Mouse (Mus musculus): ENCODE measurements around the gene Spc24. TPM values are rescaled to one million over a fixed set of nuclear protein-coding genes. Genes with fewer than 3 reads are reported as not detected.

Spc24 gene
- polyA plus RNA-seq, 1 experiment from 2014 or later, result 106 TPM

DNA sequence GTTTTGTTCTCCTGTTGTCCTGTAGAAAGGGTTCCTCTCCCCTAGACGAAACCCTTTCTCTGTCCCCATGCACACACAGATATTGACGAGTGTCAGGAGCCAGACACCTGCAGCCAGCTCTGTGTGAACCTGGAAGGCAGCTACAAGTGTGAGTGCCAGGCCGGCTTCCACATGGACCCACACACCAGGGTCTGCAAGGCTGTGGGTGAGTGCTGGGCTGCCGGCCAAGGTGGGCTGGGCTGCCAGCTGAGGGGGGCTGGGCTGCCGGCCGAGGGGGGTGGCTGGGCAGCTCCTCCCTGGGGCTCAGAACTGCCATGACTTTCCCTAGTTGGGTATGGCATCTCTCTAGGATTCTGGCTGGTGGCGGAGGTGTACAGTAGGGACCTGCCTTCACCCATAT is 21.3 kb downstream of the Spc24 start:
- H3K4me1 ChIP-seq (ENCODE audit: control insufficient read depth, insufficient read depth, low read length), result 0 out of 2 replicates have a peak, but pooled peaks cover 1% of the 10 kb centered on the region
- ATAC-seq, result no peak
- no peaks in the 10 kb centered on the region for H3K9me3 ChIP-seq (ENCODE audit: control insufficient read depth, low read length)
- H3K27me3 ChIP-seq (replicated peaks; ENCODE audit: control insufficient read depth, insufficient read depth, low read length), result no peaks in the 10 kb centered on the region
- no peak overlapping the region for H3K4me2 ChIP-seq (ENCODE audit: low read depth, low read length)
- 82% methylated on average over 7 of the region's 7 CpGs for WGBS
- peaks cover 63% of the 10 kb centered on the region for H3K36me3 ChIP-seq (ENCODE audit: control insufficient read depth, insufficient read depth, low read length)
- no peak overlapping the region for H3K27ac ChIP-seq (ENCODE audit: low read length)
- no peak overlapping the region for H3K9ac ChIP-seq (ENCODE audit: low read depth, low read length)
- H3K4me3 ChIP-seq (ENCODE audit: low read length), result no peak overlapping the region

DNA sequence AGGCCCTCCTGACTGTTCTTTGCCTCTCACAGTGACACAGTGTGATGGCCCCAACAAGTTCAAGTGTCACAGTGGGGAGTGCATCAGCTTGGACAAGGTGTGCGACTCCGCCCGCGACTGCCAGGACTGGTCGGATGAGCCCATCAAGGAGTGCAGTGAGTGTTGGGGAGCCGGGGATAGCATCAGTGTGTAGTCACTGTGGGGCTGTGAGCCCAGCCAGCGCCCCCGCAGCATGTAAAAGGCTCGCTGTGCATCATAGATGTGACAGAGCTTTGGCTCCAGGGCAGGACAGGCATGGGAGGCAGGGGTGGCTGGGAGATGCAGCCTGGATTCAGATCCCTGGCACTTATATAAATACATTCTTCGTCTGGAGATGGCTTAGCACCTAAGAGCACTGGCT is 22.9 kb downstream of the Spc24 start:
- Histone ChIP-seq H3K4me2 (ENCODE audit: low read depth, low read length) (no peak overlapping the region), H3K27ac (ENCODE audit: low read length) (peak overlapping the region; percentile 51), H3K27me3 (replicated peaks; ENCODE audit: control insufficient read depth, insufficient read depth, low read length) (no peaks in the 10 kb centered on the region), H3K36me3 (ENCODE audit: control insufficient read depth, insufficient read depth, low read length) (peaks cover 69% of the 10 kb centered on the region), H3K4me3 (ENCODE audit: low read length) (no peak overlapping the region), H3K9ac (ENCODE audit: low read depth, low read length) (0 out of 2 replicates have a peak overlapping the region, but pooled peaks have one; percentile 34), H3K4me1 (ENCODE audit: control insufficient read depth, insufficient read depth, low read length) (0 out of 2 replicates have a peak, but pooled peaks cover 6% of the 10 kb centered on the region), H3K9me3 (ENCODE audit: control insufficient read depth, low read length) (no peaks in the 10 kb centered on the region)
- no peak for ATAC-seq
- 88% methylated on average over 10 of the region's 10 CpGs for WGBS

DNA sequence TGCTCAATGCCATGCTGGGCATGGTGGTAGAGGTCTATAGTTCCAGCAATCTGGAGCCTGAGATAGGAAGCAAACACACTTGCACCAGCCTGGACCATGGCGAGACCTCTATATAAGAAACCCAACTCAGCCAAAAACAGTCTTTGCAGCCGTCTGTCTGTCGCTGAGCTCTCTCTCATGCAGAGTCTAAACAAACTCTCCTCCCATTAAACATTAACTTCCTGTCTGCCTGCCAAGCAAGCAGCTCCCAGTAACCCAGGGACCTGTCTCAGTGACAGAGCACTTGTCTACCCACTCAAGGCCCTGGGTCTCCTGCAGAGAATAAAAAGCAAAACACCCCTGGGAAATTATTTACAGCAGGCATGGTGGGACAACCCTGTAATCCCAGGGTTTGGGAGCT is 23.5 kb downstream of the Spc24 start:
- 0 out of 2 replicates have a peak overlapping the region, but pooled peaks have one; percentile 34 for H3K9ac ChIP-seq (ENCODE audit: low read depth, low read length)
- H3K4me3 ChIP-seq (ENCODE audit: low read length), result no peak overlapping the region
- peaks cover 66% of the 10 kb centered on the region for H3K36me3 ChIP-seq (ENCODE audit: control insufficient read depth, insufficient read depth, low read length)
- 20% methylated on average over 3 of the region's 3 CpGs for WGBS
- ATAC-seq, result peak; percentile 50
- no peaks in the 10 kb centered on the region for H3K27me3 ChIP-seq (replicated peaks; ENCODE audit: control insufficient read depth, insufficient read depth, low read length)
- peak overlapping the region; percentile 51 for H3K27ac ChIP-seq (ENCODE audit: low read length)
- H3K9me3 ChIP-seq (ENCODE audit: control insufficient read depth, low read length), result no peaks in the 10 kb centered on the region
- no peak overlapping the region for H3K4me2 ChIP-seq (ENCODE audit: low read depth, low read length)
- H3K4me1 ChIP-seq (ENCODE audit: control insufficient read depth, insufficient read depth, low read length), result 0 out of 2 replicates have a peak, but pooled peaks cover 6% of the 10 kb centered on the region

DNA sequence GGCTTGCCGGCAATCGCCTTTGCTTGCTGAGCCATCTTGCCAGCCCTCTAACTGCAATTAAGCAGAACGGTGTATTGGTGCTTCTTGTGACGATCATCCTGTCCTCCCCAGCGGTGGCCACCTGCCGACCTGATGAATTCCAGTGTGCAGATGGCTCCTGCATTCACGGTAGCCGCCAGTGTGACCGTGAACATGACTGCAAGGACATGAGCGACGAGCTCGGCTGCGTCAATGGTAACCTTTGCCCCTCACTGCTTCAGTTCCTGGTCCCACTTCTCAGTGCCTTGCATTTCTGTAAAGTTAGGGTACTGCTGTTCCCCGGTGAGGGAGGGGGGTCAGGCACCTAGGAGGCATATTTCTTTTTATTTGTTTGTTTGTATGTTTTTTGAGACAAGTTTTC is 25.0 kb downstream of the Spc24 start:
- no peak for ATAC-seq
- no peak overlapping the region for H3K9ac ChIP-seq (ENCODE audit: low read depth, low read length)
- H3K4me1 ChIP-seq (ENCODE audit: control insufficient read depth, insufficient read depth, low read length), result 0 out of 2 replicates have a peak, but pooled peaks cover 6% of the 10 kb centered on the region
- no peak overlapping the region for H3K4me2 ChIP-seq (ENCODE audit: low read depth, low read length)
- no peak overlapping the region for H3K27ac ChIP-seq (ENCODE audit: low read length)
- no peak overlapping the region for H3K4me3 ChIP-seq (ENCODE audit: low read length)
- H3K36me3 ChIP-seq (ENCODE audit: control insufficient read depth, insufficient read depth, low read length), result peaks cover 64% of the 10 kb centered on the region
- H3K9me3 ChIP-seq (ENCODE audit: control insufficient read depth, low read length), result no peaks in the 10 kb centered on the region
- no peaks in the 10 kb centered on the region for H3K27me3 ChIP-seq (replicated peaks; ENCODE audit: control insufficient read depth, insufficient read depth, low read length)
- 83% methylated on average over 14 of the region's 14 CpGs for WGBS

DNA sequence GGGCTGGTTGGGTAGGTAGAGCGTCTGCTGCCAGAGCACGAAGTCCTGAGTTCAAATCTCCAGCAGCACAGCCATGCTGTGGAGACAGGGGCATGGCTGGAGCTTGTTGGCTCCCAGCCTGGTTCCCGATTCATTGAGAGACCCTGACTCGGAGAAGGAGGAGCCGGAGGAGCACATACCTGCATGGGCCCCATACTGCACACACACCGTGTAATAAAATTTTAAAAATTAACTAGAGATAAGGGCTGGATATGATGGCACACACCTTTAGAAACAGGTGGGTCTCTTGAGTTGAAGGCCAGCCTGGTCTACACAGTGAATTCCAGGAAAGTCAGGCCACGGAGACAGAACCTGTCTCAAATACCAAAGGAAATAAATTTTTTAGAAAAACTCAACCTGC is 26.1 kb downstream of the Spc24 start:
- H3K9me3 ChIP-seq (ENCODE audit: control insufficient read depth, low read length), result no peaks in the 10 kb centered on the region
- H3K27me3 ChIP-seq (replicated peaks; ENCODE audit: control insufficient read depth, insufficient read depth, low read length), result no peaks in the 10 kb centered on the region
- peak overlapping the region; percentile 79 for H3K27ac ChIP-seq (ENCODE audit: low read length)
- 80% methylated on average over 7 of the region's 7 CpGs for WGBS
- H3K4me1 ChIP-seq (ENCODE audit: control insufficient read depth, insufficient read depth, low read length), result peaks cover 9% of the 10 kb centered on the region; the same call in 1 of the 2 replicates
- H3K4me3 ChIP-seq (ENCODE audit: low read length), result no peak overlapping the region
- no peak overlapping the region for H3K9ac ChIP-seq (ENCODE audit: low read depth, low read length)
- no peak overlapping the region for H3K4me2 ChIP-seq (ENCODE audit: low read depth, low read length)
- ATAC-seq, result peak; percentile 80
- H3K36me3 ChIP-seq (ENCODE audit: control insufficient read depth, insufficient read depth, low read length), result peaks cover 58% of the 10 kb centered on the region

DNA sequence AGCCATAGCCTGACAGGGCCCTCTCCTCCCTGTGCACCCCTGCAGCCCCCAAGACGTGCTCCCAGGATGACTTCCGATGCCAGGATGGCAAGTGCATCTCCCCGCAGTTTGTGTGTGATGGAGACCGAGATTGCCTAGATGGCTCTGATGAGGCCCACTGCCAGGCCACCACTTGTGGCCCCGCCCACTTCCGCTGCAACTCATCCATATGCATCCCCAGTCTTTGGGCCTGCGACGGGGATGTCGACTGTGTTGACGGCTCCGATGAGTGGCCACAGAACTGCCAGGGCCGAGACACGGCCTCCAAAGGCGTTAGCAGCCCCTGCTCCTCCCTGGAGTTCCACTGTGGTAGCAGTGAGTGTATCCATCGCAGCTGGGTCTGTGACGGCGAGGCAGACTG is 26.7 kb downstream of the Spc24 start:
- Histone ChIP-seq H3K27me3 (replicated peaks; ENCODE audit: control insufficient read depth, insufficient read depth, low read length) (no peaks in the 10 kb centered on the region), H3K4me3 (ENCODE audit: low read length) (no peak overlapping the region), H3K9me3 (ENCODE audit: control insufficient read depth, low read length) (no peaks in the 10 kb centered on the region), H3K27ac (ENCODE audit: low read length) (peak overlapping the region; percentile 79), H3K4me1 (ENCODE audit: control insufficient read depth, insufficient read depth, low read length) (peaks cover 9% of the 10 kb centered on the region; the same call in 1 of the 2 replicates), H3K4me2 (ENCODE audit: low read depth, low read length) (no peak overlapping the region), H3K9ac (ENCODE audit: low read depth, low read length) (no peak overlapping the region), H3K36me3 (ENCODE audit: control insufficient read depth, insufficient read depth, low read length) (peaks cover 54% of the 10 kb centered on the region)
- WGBS, result 86% methylated on average over 17 of the region's 17 CpGs
- ATAC-seq, result peak; percentile 6

DNA sequence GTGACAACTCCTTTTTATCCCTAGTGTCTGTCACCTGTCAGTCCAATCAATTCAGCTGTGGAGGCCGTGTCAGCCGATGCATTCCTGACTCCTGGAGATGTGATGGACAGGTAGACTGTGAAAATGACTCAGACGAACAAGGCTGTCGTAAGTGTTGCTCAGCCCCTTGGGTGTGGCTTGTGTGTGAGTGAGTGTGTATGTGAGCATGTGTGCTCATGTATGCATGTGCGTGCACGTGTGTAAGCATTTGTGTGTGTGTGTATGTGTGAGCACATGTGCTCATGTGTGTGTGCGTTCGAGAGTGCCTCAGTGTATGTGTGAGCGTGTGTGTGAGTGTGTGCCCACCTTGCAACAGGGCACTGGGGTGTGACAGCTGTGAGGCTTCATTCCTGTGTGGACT is 27.8 kb downstream of the Spc24 start:
- WGBS, result 91% methylated on average over 9 of the region's 9 CpGs
- Histone ChIP-seq H3K4me1 (ENCODE audit: control insufficient read depth, insufficient read depth, low read length) (peaks cover 14% of the 10 kb centered on the region; the same call in 1 of the 2 replicates), H3K9me3 (ENCODE audit: control insufficient read depth, low read length) (no peaks in the 10 kb centered on the region), H3K4me2 (ENCODE audit: low read depth, low read length) (no peak overlapping the region), H3K27ac (ENCODE audit: low read length) (no peak overlapping the region), H3K9ac (ENCODE audit: low read depth, low read length) (no peak overlapping the region), H3K4me3 (ENCODE audit: low read length) (no peak overlapping the region), H3K27me3 (replicated peaks; ENCODE audit: control insufficient read depth, insufficient read depth, low read length) (no peaks in the 10 kb centered on the region), H3K36me3 (ENCODE audit: control insufficient read depth, insufficient read depth, low read length) (peaks cover 43% of the 10 kb centered on the region)
- no peak for ATAC-seq

DNA sequence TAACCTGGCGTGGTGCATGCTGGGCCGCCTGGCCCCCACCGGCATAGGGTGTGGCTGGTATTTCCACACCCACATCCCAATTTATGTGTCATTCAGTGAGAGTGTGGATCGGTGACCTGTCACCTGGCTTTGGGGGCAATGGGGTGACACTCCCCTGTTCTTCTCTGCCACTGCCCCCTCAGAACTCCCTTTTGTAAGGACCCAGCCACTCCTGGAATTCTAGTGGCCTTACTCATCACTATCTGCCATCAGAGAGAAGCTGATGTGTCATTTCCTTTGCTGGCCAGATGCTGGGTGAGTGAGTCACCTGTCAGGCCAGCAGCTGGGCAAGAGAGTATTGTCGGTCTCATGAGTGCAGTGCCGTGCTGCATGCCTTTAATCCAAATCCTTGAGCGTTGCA is 30.8 kb downstream of the Spc24 start:
- no peak overlapping the region for H3K9ac ChIP-seq (ENCODE audit: low read depth, low read length)
- H3K4me3 ChIP-seq (ENCODE audit: low read length), result no peak overlapping the region
- 63% methylated on average over 7 of the region's 7 CpGs for WGBS
- H3K4me1 ChIP-seq (ENCODE audit: control insufficient read depth, insufficient read depth, low read length), result peaks cover 28% of the 10 kb centered on the region; the same call in 1 of the 2 replicates
- H3K27ac ChIP-seq (ENCODE audit: low read length), result no peak overlapping the region
- H3K9me3 ChIP-seq (ENCODE audit: control insufficient read depth, low read length), result no peaks in the 10 kb centered on the region
- ATAC-seq, result no peak
- no peak overlapping the region for H3K4me2 ChIP-seq (ENCODE audit: low read depth, low read length)
- peaks cover 22% of the 10 kb centered on the region for H3K36me3 ChIP-seq (ENCODE audit: control insufficient read depth, insufficient read depth, low read length)
- H3K27me3 ChIP-seq (replicated peaks; ENCODE audit: control insufficient read depth, insufficient read depth, low read length), result no peaks in the 10 kb centered on the region

DNA sequence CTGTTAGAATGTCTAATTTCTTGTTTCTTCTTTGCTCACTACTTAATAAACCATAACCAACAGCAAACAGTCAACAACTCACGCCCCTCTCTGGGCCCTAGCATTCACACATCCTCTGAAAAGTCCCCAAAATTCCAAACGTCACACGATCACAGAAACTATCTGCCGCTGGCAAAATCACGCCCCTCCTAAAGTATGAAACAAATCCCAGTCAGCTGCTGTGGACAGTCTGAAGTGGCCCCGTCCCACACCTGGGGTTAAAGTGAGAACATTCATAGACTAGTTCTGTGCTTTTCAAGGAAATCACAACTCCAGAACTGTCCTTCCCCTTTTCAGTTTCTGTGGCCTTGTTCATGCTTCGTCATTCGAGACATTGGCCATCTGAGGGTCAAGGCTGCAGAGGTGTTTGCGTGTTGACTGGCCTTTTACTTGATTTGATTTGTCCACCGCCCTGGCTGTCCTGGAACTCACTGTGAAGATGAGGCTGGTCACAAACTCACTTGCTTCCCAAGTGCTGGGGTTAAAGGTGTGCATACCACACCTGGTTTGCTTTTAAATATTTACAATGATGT is 31.8 kb downstream of the Spc24 start:
- Histone ChIP-seq H3K4me1 (ENCODE audit: control insufficient read depth, insufficient read depth, low read length) (peaks cover 22% of the 10 kb centered on the region; the same call in 1 of the 2 replicates), H3K36me3 (ENCODE audit: control insufficient read depth, insufficient read depth, low read length) (peaks cover 14% of the 10 kb centered on the region), H3K4me3 (ENCODE audit: low read length) (no peak overlapping the region), H3K9ac (ENCODE audit: low read depth, low read length) (no peak overlapping the region), H3K27me3 (replicated peaks; ENCODE audit: control insufficient read depth, insufficient read depth, low read length) (no peaks in the 10 kb centered on the region), H3K27ac (ENCODE audit: low read length) (0 out of 2 replicates have a peak overlapping the region, but pooled peaks have one; percentile 9), H3K9me3 (ENCODE audit: control insufficient read depth, low read length) (no peaks in the 10 kb centered on the region), H3K4me2 (ENCODE audit: low read depth, low read length) (no peak overlapping the region)
- no peak for ATAC-seq
- 81% methylated on average over 10 of the region's 10 CpGs for WGBS

Measured in intestine, embryonic 16.5 days (tissue).